Mouse (Mus musculus) lung, postnatal 0 days (tissue): ENCODE data around the gene 4932411N23Rik.
"Not testable (repeated sequence)": the region's sequence is repeated elsewhere in the genome, so short reads cannot be mapped to it uniquely, and the experiment has no call there.

Experiments used
- CTCF ChIP-seq: IDR thresholded peaks from 2 replicates; pipeline ENCODE4 v1.5.1; 2016; ENCODE audit warnings: antibody characterized with exemption, mild to moderate bottlenecking
- EP300 ChIP-seq: IDR thresholded peaks from 2 replicates; pipeline ENCODE4 v1.6.1; 2016; ENCODE audit warnings: antibody characterized with exemption, mild to moderate bottlenecking, control low read depth

GRCm38 (mm10) chrX:126777643-126778042 is 38.0 kb downstream of the 4932411N23Rik start:
- TF ChIP-seq CTCF, EP300: not testable (repeated sequence)
